Mouse (Mus musculus): ENCODE measurements around the gene Gm14288.
"Not testable (repeated sequence)": the region's sequence is repeated elsewhere in the genome, so short reads cannot be mapped to it uniquely, and the experiment has no call there.

Gene Gm14288

GRCm38 (mm10) chr2:175800993-175801392 lies at the start of gene Gm14288:
TSS of gene Gm14288 (minus strand) at chr2:175801093.
- DNase-seq (ENCODE audit: low spot score): not testable (repeated sequence)

GRCm38 (mm10) chr2:175741237-175741636 lies 59.7 kb downstream of the Gm14288 start, which contains the start of gene Gm2007:
TSS of gene Gm2007 (plus strand) at chr2:175741537.
- not testable (repeated sequence) for DNase-seq (ENCODE audit: low spot score)
